Mouse (Mus musculus) cerebellum, postnatal 10 days (tissue): ENCODE measurements at regions not wholly inside any gene's neighbourhood (a gene's known extent, or its start where the extent isn't known, plus 50 kb on each side); places are given as distances from the start of the nearest gene placed in this dataset.
"Not testable (repeated sequence)": the region's sequence is repeated elsewhere in the genome, so short reads cannot be mapped to it uniquely, and the experiment has no call there.

Source experiments
- DNase-seq, 2 experiments: peaks; one replicate each; pipeline ENCODE4 v3.0.0; 2021; ENCODE audit warnings: mixed read lengths in 2 of 2

- no peak for DNase-seq
Measured at GRCm38 (mm10) chr6:82143496-82143895, 102.7 kb downstream of the Eva1a start.

GRCm38 (mm10) chr6:82150051-82150450 is 109.2 kb downstream of the Eva1a start:
- no peak for DNase-seq

GRCm38 (mm10) chr6:82170349-82171080 is 129.7 kb downstream of the Eva1a start:
- DNase-seq: peak; percentile 2 to 6

GRCm38 (mm10) chr6:82174943-82175342 is 134.1 kb downstream of the Eva1a start:
- DNase-seq: no peak

GRCm38 (mm10) chr6:82200130-82200529 is 159.3 kb downstream of the Eva1a start:
- DNase-seq: no peak

GRCm38 (mm10) chr6:82204821-82205566 is 164.2 kb downstream of the Eva1a start:
- no peak for DNase-seq

GRCm38 (mm10) chr6:82237834-82238233 is 164.3 kb upstream of the Tacr1 start:
- peak; percentile 43 to 67 for DNase-seq

GRCm38 (mm10) chr6:82240584-82241245 is 161.4 kb upstream of the Tacr1 start:
- peak; percentile 17 to 48 for DNase-seq

- DNase-seq: not testable (repeated sequence)
Measured at GRCm38 (mm10) chr6:82247652-82248051, 154.5 kb upstream of the Tacr1 start.

GRCm38 (mm10) chr6:82284494-82284893 is 117.6 kb upstream of the Tacr1 start:
- DNase-seq: no peak

GRCm38 (mm10) chr6:82285233-82285632 is 116.9 kb upstream of the Tacr1 start:
- no peak for DNase-seq

GRCm38 (mm10) chr6:82293507-82293906 is 108.6 kb upstream of the Tacr1 start:
- DNase-seq: peak; percentile 7 to 11

GRCm38 (mm10) chr6:82296673-82297328 is 105.3 kb upstream of the Tacr1 start:
- no peak for DNase-seq

- not testable (repeated sequence) for DNase-seq
Measured at GRCm38 (mm10) chr6:82302241-82302640, 99.9 kb upstream of the Tacr1 start.

- no peak for DNase-seq
Measured at GRCm38 (mm10) chr6:82313691-82314090, 88.4 kb upstream of the Tacr1 start.
